Mouse (Mus musculus): ENCODE measurements at regions not wholly inside any gene's neighbourhood (a gene's known extent, or its start where the extent isn't known, plus 50 kb on each side); places are given as distances from the start of the nearest gene placed in this dataset.

DNA sequence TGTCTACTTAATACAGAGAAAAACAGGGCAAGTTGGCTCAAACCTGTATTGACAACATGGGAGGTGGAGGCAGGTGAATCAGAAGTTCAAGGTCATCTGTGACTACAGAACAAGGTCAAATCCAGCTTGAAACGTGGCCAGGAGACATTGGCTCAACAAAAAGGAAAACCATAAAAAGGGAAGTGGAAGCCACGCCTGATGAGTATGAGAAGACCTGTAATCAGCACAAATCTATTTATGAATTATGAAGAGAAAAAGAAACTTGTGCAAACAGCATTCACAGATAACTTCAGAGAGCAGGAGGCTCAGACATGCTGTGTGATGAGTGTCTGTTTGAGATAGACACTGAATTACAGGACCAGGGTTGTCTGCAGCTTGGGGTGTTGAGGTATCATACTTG, 98.3 kb upstream of the Negr1 start:
- DNase-seq (ENCODE audit: low spot score): no peak
- Histone ChIP-seq H3K27me3 (replicated peaks; ENCODE audit: control insufficient read depth, insufficient read depth, low read length) (no peaks in the 10 kb centered on the region), H3K4me3 (ENCODE audit: low read depth, low read length) (no peak overlapping the region), H3K4me1 (replicated peaks; ENCODE audit: control insufficient read depth, insufficient read depth, low read length) (no peaks in the 10 kb centered on the region), H3K9me3 (ENCODE audit: control insufficient read depth, low read length) (no peaks in the 10 kb centered on the region), H3K4me2 (no peak overlapping the region), H3K9ac (ENCODE audit: low read depth, low read length) (no peak overlapping the region), H3K36me3 (ENCODE audit: control insufficient read depth, insufficient read depth, low read length) (no peaks in the 10 kb centered on the region), H3K27ac (ENCODE audit: low read depth, low read length) (no peak overlapping the region)
- WGBS: 29% methylated on average over 2 of the region's 2 CpGs
- no peak; the same call in 1 of the 2 replicates for ATAC-seq (replicated peaks; ENCODE audit: low FRiP score)

DNA sequence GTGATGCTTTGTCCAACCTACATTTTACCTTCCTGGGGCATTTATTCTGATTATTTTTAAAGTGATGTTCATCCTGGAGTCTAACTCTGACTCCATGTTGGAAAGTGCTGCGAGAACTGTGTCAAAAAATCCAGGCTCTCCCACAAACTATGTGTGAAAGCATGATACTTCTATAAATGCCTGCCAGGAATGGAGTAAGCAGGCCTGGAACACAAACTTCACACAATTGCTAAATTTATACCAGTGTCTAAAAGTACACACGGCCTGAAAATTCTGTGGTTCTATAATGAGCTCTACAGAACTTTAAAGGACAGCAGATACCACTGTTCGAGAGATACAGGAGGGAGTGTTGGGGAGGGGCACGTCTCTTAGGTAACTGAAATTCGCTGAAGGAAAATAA, 96.0 kb upstream of the Negr1 start:
- no peaks in the 10 kb centered on the region for H3K9me3 ChIP-seq (ENCODE audit: control insufficient read depth, low read length)
- no peak overlapping the region for H3K9ac ChIP-seq (ENCODE audit: low read depth, low read length)
- no peaks in the 10 kb centered on the region for H3K27me3 ChIP-seq (replicated peaks; ENCODE audit: control insufficient read depth, insufficient read depth, low read length)
- ATAC-seq (replicated peaks; ENCODE audit: low FRiP score) (no peak), DNase-seq (ENCODE audit: low spot score) (no peak)
- no peak overlapping the region for H3K4me3 ChIP-seq (ENCODE audit: low read depth, low read length)
- no peaks in the 10 kb centered on the region for H3K4me1 ChIP-seq (replicated peaks; ENCODE audit: control insufficient read depth, insufficient read depth, low read length)
- no peak overlapping the region for H3K27ac ChIP-seq (ENCODE audit: low read depth, low read length)
- no peak overlapping the region for H3K4me2 ChIP-seq
- WGBS: 70% methylated on average over 5 of the region's 5 CpGs
- no peaks in the 10 kb centered on the region for H3K36me3 ChIP-seq (ENCODE audit: control insufficient read depth, insufficient read depth, low read length)

DNA sequence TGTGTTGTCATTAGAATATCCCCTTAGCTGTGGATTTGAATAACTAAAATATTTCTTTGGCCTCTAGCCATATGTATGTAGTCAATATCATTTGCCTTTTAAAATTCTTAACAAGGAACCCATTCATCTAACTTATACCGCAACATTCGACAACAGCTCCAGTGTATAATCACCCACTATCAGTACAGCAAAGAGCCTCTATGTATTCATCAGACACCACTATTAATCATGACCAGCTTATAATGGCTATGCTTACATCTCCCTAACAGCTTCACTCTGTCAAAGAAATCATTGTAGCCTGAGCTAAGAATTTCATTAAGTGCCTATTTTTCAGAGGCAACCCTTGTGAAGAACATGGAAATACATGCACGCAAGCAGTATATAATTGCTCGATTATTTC, 88.9 kb upstream of the Negr1 start:
- WGBS: 90% methylated on average over 4 of the region's 4 CpGs
- DNase-seq (ENCODE audit: low spot score): no peak
- no peaks in the 10 kb centered on the region for H3K4me1 ChIP-seq (replicated peaks; ENCODE audit: control insufficient read depth, insufficient read depth, low read length)
- no peak overlapping the region for H3K9ac ChIP-seq (ENCODE audit: low read depth, low read length)
- no peaks in the 10 kb centered on the region for H3K27me3 ChIP-seq (replicated peaks; ENCODE audit: control insufficient read depth, insufficient read depth, low read length)
- no peak for ATAC-seq (replicated peaks; ENCODE audit: low FRiP score)
- no peak overlapping the region for H3K27ac ChIP-seq (ENCODE audit: low read depth, low read length)
- H3K36me3 ChIP-seq (ENCODE audit: control insufficient read depth, insufficient read depth, low read length): no peaks in the 10 kb centered on the region
- H3K9me3 ChIP-seq (ENCODE audit: control insufficient read depth, low read length): no peaks in the 10 kb centered on the region
- H3K4me3 ChIP-seq (ENCODE audit: low read depth, low read length): no peak overlapping the region
- H3K4me2 ChIP-seq: no peak overlapping the region
